Mouse (Mus musculus) small intestine, adult 2 months (tissue): Measurements from ENCODE around the gene Xpo5.

Experiments
- CTCF ChIP-seq: fragments of 200-500 bp; IDR thresholded peaks from 2 replicates; pipeline ENCODE4 v1.5.1; 2012; ENCODE audit warnings: low read depth, mild to moderate bottlenecking, control low read depth, inconsistent platforms, low read length, moderate library complexity, mixed read lengths; ENCODE audit not compliant: insufficient replicate concordance, insufficient read length; ENCODE audit errors: extremely low read depth
- POLR2A ChIP-seq: fragments of 200-500 bp; IDR thresholded peaks from 2 replicates; pipeline ENCODE4 v1.6.1; 2012; ENCODE audit warnings: low read depth, mild to moderate bottlenecking, control low read depth, inconsistent platforms, low read length, moderate library complexity

GRCm38 (mm10) chr17:46242993-46243392 is 40.4 kb downstream of the Xpo5 start:
- TF ChIP-seq POLR2A (no peak), CTCF (no peak)
